Mouse (Mus musculus) testis, postnatal 10 days (tissue): Measurements from ENCODE around the gene Phkb.

Source experiments
- DNase-seq: peaks from one replicate; pipeline ENCODE4 v3.0.0; 2021; ENCODE audit warnings: low spot score

The Phkb gene

GRCm38 (mm10) chr8:85944820-85945219 is 104.1 kb downstream of the Phkb start:
- no peak for DNase-seq

DNA sequence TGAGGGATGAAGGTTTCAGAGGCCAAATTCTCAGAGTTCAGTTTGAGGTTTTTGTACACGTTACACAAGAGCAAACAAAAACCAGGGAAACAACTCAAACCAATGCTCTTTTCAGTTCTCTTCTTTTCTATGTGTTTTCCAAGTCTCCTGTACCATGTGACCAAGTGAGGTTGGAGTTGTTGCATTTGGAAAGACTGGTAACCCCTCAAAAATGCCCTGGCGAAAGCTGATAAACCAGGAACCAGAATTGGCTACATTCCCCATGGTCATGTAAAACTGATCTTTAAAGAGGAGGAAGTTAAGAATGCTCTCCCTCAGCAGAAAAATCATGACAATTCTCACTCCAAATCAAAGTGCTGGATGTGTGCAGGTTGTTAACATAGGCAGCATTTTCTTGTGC is 117.6 kb downstream of the Phkb start:
- DNase-seq: no peak

DNA sequence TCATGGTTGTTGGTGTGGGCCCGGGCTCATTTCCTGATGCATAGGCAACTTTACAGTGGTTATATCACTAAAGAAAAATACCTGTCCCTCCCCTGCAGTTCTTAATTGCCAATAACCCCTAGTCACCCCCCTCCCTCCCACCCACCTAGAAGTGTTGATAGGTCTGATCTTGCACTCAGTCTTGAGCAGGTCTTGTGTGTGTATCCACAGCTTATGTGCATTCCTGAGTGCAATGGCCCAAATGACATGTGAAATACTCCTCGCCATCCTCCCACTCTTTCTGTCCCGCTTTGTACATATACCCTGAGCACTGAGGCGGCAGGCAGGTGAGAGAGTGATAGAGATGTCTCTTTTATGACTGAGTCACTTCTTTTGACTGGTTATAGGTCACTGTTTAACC is 119.1 kb downstream of the Phkb start:
- DNase-seq: no peak

DNA sequence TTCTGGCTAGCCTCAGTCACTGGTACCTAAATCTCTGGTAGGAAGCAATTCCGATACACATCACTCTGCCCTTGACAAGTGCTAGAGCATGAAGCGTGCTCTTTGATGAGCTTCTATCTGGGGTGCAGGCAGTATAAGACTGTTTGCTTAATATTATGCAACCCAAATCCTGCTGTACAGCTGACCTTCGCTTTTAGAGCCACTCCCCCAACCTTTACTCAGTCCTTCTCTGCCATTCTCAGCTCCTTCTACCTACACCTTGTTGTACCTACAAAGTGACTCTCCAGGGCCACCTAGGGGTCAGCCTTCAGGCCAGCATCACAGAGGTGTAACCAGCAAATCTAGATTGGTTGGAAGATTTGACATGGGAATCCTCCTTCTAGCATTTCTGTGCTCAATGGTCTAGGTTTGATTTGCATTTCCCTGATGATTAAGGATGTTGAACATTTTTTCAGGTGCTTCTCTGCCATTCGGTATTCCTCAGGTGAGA is 136.9 kb downstream of the Phkb start:
- DNase-seq: no peak

GRCm38 (mm10) chr8:85992911-85993310 is 152.2 kb downstream of the Phkb start:
- no peak for DNase-seq

DNA sequence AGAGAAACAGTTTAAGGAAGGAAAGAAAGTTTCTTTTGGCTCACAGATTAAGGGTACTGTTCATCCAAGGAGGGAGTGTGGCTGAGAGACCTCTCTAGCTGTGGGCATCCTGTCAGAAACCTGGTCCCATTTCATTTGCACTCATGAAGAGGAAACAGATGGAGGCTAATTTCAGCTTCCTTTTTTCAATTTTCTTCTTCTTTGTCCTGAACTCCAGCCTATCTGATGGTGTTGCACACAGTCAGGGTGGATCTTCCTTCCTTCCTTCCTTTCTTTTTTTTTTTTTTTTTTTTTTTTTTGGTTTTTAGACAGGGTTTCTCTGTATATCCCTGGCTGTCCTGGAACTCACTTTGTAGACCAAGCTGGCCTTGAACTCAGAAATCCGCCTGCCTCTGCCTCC is 152.9 kb downstream of the Phkb start:
- no peak for DNase-seq

- no peak for DNase-seq
Observed at GRCm38 (mm10) chr8:85995971-85996370, 155.2 kb downstream of the Phkb start.

- DNase-seq: no peak
Observed at GRCm38 (mm10) chr8:86006485-86006884, 165.7 kb downstream of the Phkb start.

GRCm38 (mm10) chr8:86016806-86017205 is 176.0 kb downstream of the Phkb start:
- DNase-seq: no peak

DNA sequence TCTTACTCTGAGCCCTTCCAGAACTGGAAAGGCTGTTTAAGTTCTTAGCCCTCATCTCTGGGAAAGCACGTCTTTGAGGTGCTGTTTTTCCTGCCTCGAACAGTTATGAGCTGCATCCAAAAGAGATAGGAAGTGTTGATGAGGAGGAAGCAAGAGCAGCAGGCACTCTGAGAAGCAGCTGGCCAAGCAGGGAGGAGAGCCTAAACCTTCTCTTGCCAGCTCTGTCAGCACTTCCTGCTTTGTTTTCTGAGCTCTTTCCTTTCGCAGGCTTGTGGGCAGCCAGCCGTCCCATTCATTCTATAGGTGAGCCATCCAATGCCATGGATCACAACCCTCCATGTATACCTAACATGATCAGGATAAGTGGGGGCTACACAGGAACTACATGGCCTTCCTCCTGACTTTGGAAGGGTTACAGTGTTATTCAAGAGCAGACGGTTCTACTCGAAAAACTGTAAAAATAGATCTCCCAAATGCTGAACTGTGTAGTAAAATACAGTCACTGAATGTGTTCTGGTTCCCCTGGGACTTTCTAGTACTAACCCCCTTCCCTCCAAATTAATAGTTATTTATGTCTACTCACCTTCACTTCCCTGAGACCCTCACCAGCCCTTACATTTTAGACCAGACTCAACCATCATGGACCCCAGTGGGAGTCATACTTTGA is 188.0 kb downstream of the Phkb start:
- no peak for DNase-seq

DNA sequence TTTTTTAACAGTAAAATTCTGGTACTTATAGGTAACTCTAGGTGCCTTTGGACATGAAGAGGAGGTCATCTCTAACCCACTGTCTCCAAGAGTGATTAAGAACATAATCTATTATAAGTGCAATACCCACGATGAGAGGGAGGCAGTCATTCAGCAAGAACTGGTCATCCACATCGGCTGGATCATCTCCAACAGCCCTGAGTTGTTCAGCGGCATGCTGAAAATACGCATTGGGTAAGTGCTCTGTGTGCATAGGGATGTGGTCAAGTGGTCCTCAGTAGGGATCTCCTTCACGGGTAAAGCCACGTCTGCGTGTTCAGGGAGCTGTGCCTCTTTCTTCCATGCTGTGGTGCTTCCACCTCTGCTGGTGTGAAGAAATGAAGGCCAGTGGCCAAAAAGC is 188.7 kb downstream of the Phkb start:
- DNase-seq: no peak

GRCm38 (mm10) chr8:86034662-86035365 is 194.1 kb downstream of the Phkb start:
- no peak for DNase-seq

- DNase-seq: no peak
Observed at GRCm38 (mm10) chr8:86035371-86035770, 194.6 kb downstream of the Phkb start.

- DNase-seq: no peak
Observed at GRCm38 (mm10) chr8:86038462-86038861, 197.7 kb downstream of the Phkb start.

DNA sequence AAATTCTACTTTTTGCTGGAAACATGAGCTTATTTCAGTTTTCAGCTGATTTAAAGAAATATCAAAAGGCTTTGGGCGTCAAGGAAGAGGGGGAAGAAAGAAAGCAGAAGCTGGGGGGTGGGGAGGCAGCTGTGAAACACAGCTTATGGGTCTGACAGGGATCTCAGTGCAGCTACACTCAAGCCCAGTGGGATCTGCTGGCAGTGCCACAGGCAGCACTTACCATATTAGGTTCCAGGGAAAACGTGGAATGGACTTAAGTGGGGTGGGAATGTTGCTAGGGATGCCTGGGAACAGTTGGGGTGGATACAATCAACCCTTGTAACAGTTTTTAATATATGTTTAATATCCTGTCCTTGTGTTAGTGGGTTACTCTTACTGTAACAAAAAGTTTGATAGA is 201.3 kb downstream of the Phkb start:
- no peak for DNase-seq

- DNase-seq: no peak
Observed at GRCm38 (mm10) chr8:86050882-86051281, 210.1 kb downstream of the Phkb start.

DNA sequence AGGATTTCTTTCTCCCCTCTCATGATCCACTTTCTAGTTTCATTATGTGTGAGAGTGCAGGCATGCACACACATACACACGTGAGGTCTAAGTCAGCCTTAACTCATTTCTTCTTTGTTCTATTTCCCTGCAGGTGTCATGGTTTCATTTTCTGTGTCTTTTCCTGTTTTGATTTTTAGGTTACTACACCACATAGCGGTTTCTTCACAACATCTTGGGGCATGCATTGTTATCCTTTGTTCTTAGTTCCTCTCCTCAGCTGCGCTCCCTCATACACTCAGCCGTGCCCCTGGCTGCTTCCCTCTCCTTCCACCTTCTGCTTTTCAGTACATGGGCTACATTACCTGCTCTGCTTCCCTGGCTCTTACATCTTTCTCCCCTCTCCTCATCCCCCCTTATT is 211.2 kb downstream of the Phkb start:
- DNase-seq: no peak

DNA sequence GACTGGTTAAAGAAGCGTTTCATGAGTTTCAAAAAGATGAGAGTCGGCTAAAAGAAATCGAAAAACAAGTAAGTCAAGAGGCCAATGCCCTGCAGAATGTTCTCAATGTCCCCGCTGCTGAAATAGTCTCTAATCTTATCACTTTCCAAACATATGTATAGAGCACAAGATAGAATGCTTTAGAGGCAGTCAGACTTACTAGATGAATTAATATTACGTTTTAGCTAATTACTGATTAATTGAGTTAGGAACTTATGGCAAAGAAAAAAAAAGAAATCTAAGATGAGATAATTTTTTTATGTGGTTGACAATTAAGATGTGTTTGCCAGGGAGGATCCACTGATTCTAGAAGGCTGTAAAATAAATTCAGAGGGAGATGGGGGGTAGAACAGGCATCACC is 217.9 kb downstream of the Phkb start:
- DNase-seq: no peak

- no peak for DNase-seq
Observed at GRCm38 (mm10) chr8:86059130-86059529, 218.4 kb downstream of the Phkb start.

DNA sequence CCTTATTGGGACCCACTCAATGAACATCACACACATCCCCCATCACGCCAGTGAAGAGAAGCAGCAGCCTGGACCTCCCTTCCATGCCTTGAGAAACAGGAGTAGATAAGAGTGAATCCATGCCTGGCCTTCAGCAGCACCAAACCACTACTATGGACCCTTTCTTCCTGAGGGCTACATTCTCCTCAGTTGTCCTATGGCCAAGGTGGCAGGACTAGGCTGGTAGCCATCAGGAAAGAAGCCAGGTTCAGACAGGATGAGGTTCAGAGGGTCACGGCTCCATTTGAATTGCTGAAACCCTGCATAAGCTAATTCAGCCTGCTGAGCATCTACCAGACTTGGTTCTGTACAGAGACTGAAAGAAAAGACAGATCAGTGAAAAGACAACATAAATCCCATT is 222.7 kb downstream of the Phkb start:
- DNase-seq: no peak

DNA sequence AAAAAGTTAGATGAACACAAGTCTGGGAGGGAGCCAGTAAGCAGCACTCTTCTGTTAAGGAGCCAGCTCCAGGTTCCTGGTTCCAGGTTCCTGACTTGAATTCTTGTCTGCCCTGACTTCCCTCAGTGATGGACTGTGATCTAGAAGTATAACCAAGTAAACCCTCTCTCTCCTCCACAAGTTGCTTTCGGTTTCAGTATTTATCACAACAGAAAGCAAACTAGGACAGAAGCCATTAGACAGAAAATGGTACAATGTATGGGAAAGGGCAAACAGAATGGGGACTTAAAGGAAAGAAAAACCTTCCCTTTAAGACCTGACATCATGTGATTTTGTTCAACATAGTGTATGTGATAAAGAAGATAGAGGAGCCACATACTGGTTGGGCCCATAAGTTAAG is 238.7 kb downstream of the Phkb start:
- DNase-seq: no peak

GRCm38 (mm10) chr8:86083346-86083745 is 242.6 kb downstream of the Phkb start:
- DNase-seq: no peak

GRCm38 (mm10) chr8:86086791-86087190 is 246.0 kb downstream of the Phkb start:
- DNase-seq: no peak

DNA sequence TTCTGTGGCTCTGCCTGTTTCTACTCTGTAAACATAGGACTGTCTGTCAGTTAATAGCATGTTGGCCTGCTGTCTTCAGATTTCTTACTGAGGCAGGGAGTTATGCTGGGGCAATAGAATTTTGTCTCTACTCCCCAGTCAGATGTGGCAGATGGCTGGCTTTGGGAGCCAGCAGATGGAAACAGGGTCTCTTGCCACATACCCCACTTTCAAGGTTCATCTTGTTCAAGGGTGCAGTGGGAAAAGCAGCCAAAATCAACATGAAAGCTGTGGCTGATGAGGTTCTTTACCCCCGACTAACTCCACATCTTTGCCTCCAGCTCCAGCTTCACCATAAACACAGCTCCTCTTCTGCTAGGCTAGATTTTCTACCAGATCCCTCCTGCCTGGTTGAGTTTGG is 246.7 kb downstream of the Phkb start:
- DNase-seq: no peak
